Mouse (Mus musculus) olfactory bulb, adult 2 months (tissue): Measurements from ENCODE around the gene Adh4.
A peak's percentile ranks its signal among the peaks of the same experiment; 100 is the strongest.

Source experiments
- CTCF ChIP-seq: fragments of 200-500 bp; IDR thresholded peaks from 2 replicates; pipeline ENCODE4 v1.5.1; 2012; ENCODE audit warnings: low read depth, mild to moderate bottlenecking, low read length, moderate library complexity; ENCODE audit not compliant: insufficient read depth
- POLR2A ChIP-seq: fragments of 200-500 bp; IDR thresholded peaks from 2 replicates; pipeline ENCODE4 v1.6.1; 2012; ENCODE audit warnings: mild to moderate bottlenecking, low read depth, low read length, moderate library complexity; ENCODE audit not compliant: insufficient read depth

DNA sequence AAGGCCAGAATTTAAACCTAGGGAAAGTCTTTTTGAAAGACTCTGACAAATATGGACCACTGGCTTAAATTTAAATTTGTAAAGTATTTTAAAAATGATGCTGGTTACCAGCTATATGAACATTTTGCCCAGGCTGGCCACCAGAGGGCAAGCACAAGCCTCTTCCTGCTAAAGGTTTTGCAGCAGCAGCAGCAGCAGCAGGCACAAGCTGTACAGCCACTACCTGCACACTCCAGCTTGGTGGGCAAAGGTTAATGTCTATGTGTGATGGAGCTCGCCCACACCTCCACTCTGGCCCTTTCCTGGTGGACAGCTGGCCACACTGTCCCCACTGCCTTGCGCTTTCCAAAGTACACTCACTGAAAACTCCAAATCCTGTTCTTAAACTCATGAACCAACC is 47.9 kb downstream of the Adh4 start:
- peak; percentile 56 for TF ChIP-seq CTCF
- no peak for TF ChIP-seq POLR2A
